Mouse (Mus musculus) heart, embryonic 11.5 days (tissue): ENCODE data around the gene Engase. TPM values are rescaled to one million over a fixed set of nuclear protein-coding genes. Genes with fewer than 3 reads are reported as not detected.
A peak's percentile ranks its signal among the peaks of the same experiment; 100 is the strongest.

ENCODE experiments used
- ATAC-seq: fragments of 200-750 bp; cut with Nextera tagmentation; replicated peaks from 2 replicates; pipeline ENCODE4 v1.8.0; 2017; ENCODE audit warnings: moderate library complexity; ENCODE audit not compliant: insufficient number of reproducible peaks, low FRiP score, low TSS enrichment
- H3K27ac ChIP-seq: fragments of 300-500 bp; sonication (generic); 2 replicates; pipeline ENCODE4 v1.5.1; 2014; ENCODE audit warnings: mild to moderate bottlenecking, low read depth, low read length
- H3K27me3 ChIP-seq: fragments of 300-500 bp; sonication (generic); 2 replicates; pipeline ENCODE4 v1.6.1; 2014; ENCODE audit warnings: mild to moderate bottlenecking, low read length, mixed read lengths; ENCODE audit not compliant: control insufficient read depth, insufficient read depth
- H3K36me3 ChIP-seq: fragments of 300-500 bp; sonication (generic); 2 replicates; pipeline ENCODE4 v1.6.1; 2014; ENCODE audit warnings: mild to moderate bottlenecking, low read length, moderate library complexity, mixed read lengths; ENCODE audit not compliant: control insufficient read depth, insufficient read depth
- H3K4me1 ChIP-seq: fragments of 300-500 bp; sonication (generic); 2 replicates; pipeline ENCODE4 v1.6.1; 2014; ENCODE audit warnings: low read length; ENCODE audit not compliant: control insufficient read depth, insufficient read depth
- H3K4me2 ChIP-seq: fragments of 300-500 bp; sonication (generic); 2 replicates; pipeline ENCODE4 v1.6.1; 2014; ENCODE audit warnings: mild to moderate bottlenecking, moderate library complexity
- H3K4me3 ChIP-seq: fragments of 300-500 bp; sonication (generic); 2 replicates; pipeline ENCODE4 v1.5.1; 2014; ENCODE audit warnings: low read depth, low read length
- H3K9ac ChIP-seq: fragments of 300-500 bp; sonication (generic); 2 replicates; pipeline ENCODE4 v1.6.1; 2014; ENCODE audit warnings: mild to moderate bottlenecking, low read depth, low read length, moderate library complexity
- H3K9me3 ChIP-seq: fragments of 300-500 bp; sonication (generic); replicated peaks from 2 replicates; pipeline ENCODE4 v1.6.1; 2016; ENCODE audit warnings: low read length; ENCODE audit not compliant: control insufficient read depth
- WGBS: fragments of 180-500 bp; shearing (Covaris S2); extraction: QIAGEN DNeasy Blood & Tissue Kit; methylation state at CpG from one replicate; pipeline ENCODE4 v1.1.7; 2014; ENCODE audit not compliant: insufficient replicate concordance; 5-methylcytosine and 5-hydroxymethylcytosine counted together
- polyA plus RNA-seq: library from polyadenylated mRNA; unstranded; fragments of >200 nt; fragmentation: Nextera tagmentation; extraction: Ambion mirVana; gene quantifications from 2 replicates; pipeline ENCODE4 v1.2.1, GENCODE M21; 2014

The Engase gene
- polyA plus RNA-seq, 1 experiment from 2014 or later = 4.3 TPM

- Histone ChIP-seq H3K9me3 (no peaks in the 10 kb centered on the region), H3K4me2 (no peak overlapping the region; the same call in 1 of the 2 replicates), H3K27ac (no peak overlapping the region), H3K9ac (no peak overlapping the region), H3K36me3 (no peaks in the 10 kb centered on the region), H3K4me1 (peaks cover 7% of the 10 kb centered on the region), H3K4me3 (no peak overlapping the region), H3K27me3 (peaks cover 44% of the 10 kb centered on the region)
- ATAC-seq = no peak
- WGBS = 52% methylated on average over 6 of the region's 6 CpGs
Measured at GRCm38 (mm10) chr11:118502990-118503389, 26.4 kb downstream of the Engase start.

GRCm38 (mm10) chr11:118503418-118504179, 27.0 kb downstream of the Engase start:
- H3K36me3 ChIP-seq = no peaks in the 10 kb centered on the region
- no peak for ATAC-seq
- peaks cover 7% of the 10 kb centered on the region for H3K4me1 ChIP-seq
- no peak overlapping the region for H3K9ac ChIP-seq
- no peak overlapping the region for H3K27ac ChIP-seq
- 16% methylated on average over 34 of the region's 34 CpGs for WGBS
- peak overlapping the region; percentile 31 for H3K4me2 ChIP-seq
- peaks cover 44% of the 10 kb centered on the region for H3K27me3 ChIP-seq
- H3K9me3 ChIP-seq = no peaks in the 10 kb centered on the region
- H3K4me3 ChIP-seq = 0 out of 2 replicates have a peak overlapping the region, but pooled peaks have one; percentile 16

GRCm38 (mm10) chr11:118504180-118504454, 27.5 kb downstream of the Engase start:
- Histone ChIP-seq H3K27me3 (peaks cover 44% of the 10 kb centered on the region), H3K4me1 (peaks cover 7% of the 10 kb centered on the region), H3K4me3 (no peak overlapping the region), H3K9ac (no peak overlapping the region), H3K36me3 (no peaks in the 10 kb centered on the region), H3K27ac (no peak overlapping the region), H3K9me3 (no peaks in the 10 kb centered on the region), H3K4me2 (no peak overlapping the region)
- ATAC-seq = no peak
- 63% methylated on average over 5 of the region's 5 CpGs for WGBS

- H3K9me3 ChIP-seq = no peaks in the 10 kb centered on the region
- H3K27me3 ChIP-seq = peaks cover 47% of the 10 kb centered on the region
- peaks cover 10% of the 10 kb centered on the region for H3K4me1 ChIP-seq
- H3K27ac ChIP-seq = no peak overlapping the region
- H3K4me3 ChIP-seq = no peak overlapping the region
- no peak for ATAC-seq
- no peaks in the 10 kb centered on the region for H3K36me3 ChIP-seq
- H3K9ac ChIP-seq = no peak overlapping the region
- no peak overlapping the region for H3K4me2 ChIP-seq
- 73% methylated on average over 6 of the region's 6 CpGs for WGBS
Measured at GRCm38 (mm10) chr11:118507095-118507494, 30.5 kb downstream of the Engase start.

GRCm38 (mm10) chr11:118507904-118508303, 31.3 kb downstream of the Engase start:
- no peak for ATAC-seq
- 28% methylated on average over 5 of the region's 5 CpGs for WGBS
- no peak overlapping the region for H3K4me2 ChIP-seq
- peaks cover 9% of the 10 kb centered on the region for H3K4me1 ChIP-seq
- H3K27me3 ChIP-seq = peaks cover 40% of the 10 kb centered on the region
- H3K4me3 ChIP-seq = no peak overlapping the region
- H3K36me3 ChIP-seq = no peaks in the 10 kb centered on the region
- H3K9ac ChIP-seq = no peak overlapping the region
- no peak overlapping the region for H3K27ac ChIP-seq
- no peaks in the 10 kb centered on the region for H3K9me3 ChIP-seq

GRCm38 (mm10) chr11:118508341-118508740, 31.7 kb downstream of the Engase start:
- WGBS = 71% methylated on average over 7 of the region's 7 CpGs
- no peak overlapping the region for H3K27ac ChIP-seq
- H3K27me3 ChIP-seq = peaks cover 36% of the 10 kb centered on the region
- no peaks in the 10 kb centered on the region for H3K9me3 ChIP-seq
- no peak for ATAC-seq
- no peaks in the 10 kb centered on the region for H3K36me3 ChIP-seq
- peaks cover 5% of the 10 kb centered on the region for H3K4me1 ChIP-seq
- no peak overlapping the region for H3K4me3 ChIP-seq
- H3K9ac ChIP-seq = no peak overlapping the region
- no peak overlapping the region for H3K4me2 ChIP-seq

- peaks cover 6% of the 10 kb centered on the region for H3K27me3 ChIP-seq
- H3K4me2 ChIP-seq = no peak overlapping the region
- H3K36me3 ChIP-seq = no peaks in the 10 kb centered on the region
- no peak overlapping the region for H3K27ac ChIP-seq
- H3K9ac ChIP-seq = no peak overlapping the region
- H3K9me3 ChIP-seq = no peaks in the 10 kb centered on the region
- H3K4me3 ChIP-seq = no peak overlapping the region
- WGBS = 59% methylated on average over 6 of the region's 6 CpGs
- H3K4me1 ChIP-seq = peaks cover 7% of the 10 kb centered on the region; the same call in 1 of the 2 replicates
- ATAC-seq = no peak; the same call in 1 of the 2 replicates
Measured at GRCm38 (mm10) chr11:118511851-118512250, 35.2 kb downstream of the Engase start.

GRCm38 (mm10) chr11:118512257-118512910, 35.8 kb downstream of the Engase start:
- peaks cover 7% of the 10 kb centered on the region; the same call in 1 of the 2 replicates for H3K4me1 ChIP-seq
- no peak overlapping the region for H3K9ac ChIP-seq
- 54% methylated on average over 15 of the region's 15 CpGs for WGBS
- H3K4me2 ChIP-seq = no peak overlapping the region
- H3K27me3 ChIP-seq = peaks cover 6% of the 10 kb centered on the region
- no peaks in the 10 kb centered on the region for H3K36me3 ChIP-seq
- ATAC-seq = no peak; the same call in 1 of the 2 replicates
- H3K27ac ChIP-seq = no peak overlapping the region
- no peak overlapping the region for H3K4me3 ChIP-seq
- H3K9me3 ChIP-seq = no peaks in the 10 kb centered on the region
